Mouse (Mus musculus): Measurements from ENCODE around the gene Sgms1. TPM values are rescaled to one million over a fixed set of nuclear protein-coding genes. Genes with fewer than 3 reads are reported as not detected.

Sgms1 gene
- polyA plus RNA-seq, 1 experiment, result 40.7 TPM

DNA sequence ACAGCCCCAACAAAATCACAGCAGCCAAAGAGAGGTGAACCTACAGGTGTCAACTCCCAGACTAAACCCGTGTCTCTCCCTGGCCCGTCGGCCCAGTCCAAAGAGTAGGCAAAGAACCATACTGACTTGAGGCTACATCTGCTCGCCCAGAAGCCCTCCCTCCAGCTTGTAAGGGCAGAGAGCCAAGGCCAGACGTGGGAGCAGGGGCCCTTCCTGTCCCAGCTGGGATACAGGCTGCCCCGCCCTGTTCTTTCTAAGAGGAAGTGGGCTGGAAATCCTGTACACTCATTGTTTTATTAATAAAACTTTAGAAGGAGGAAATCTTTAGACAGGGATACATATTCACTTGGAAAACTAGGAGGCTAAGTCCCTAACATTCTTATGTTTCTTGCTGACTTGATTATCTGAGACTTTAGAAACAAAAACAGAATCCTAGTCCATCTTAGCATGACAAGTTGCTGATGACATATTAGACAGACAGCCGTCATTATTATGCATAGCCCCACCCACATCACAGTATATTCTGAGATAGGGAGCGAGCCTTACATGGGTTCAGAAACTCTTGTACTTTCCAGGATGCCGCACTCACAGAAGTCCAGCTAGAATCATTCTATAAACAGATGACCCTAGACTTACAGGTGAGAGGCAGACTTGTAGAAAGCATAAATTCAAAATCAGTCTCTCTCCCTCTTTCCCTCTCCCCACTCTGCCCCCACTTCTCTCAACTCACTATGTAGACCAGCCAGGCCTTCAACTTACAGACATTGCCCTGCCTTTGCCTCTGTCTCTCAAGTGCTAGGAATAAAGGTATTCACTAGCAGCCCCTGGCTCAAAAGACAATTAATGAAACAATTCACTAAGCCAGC is 85.3 kb downstream of the Sgms1 start:
- Histone ChIP-seq H3K27ac (ENCODE audit: insufficient read depth, low read depth, low read length) (peak overlapping the region; percentile 99), H3K27me3 (replicated peaks; ENCODE audit: control insufficient read depth, insufficient read depth, low read length) (no peaks in the 10 kb centered on the region), H3K4me1 (ENCODE audit: control insufficient read depth, insufficient read depth, low read length) (peaks cover 16% of the 10 kb centered on the region), H3K36me3 (ENCODE audit: control insufficient read depth, insufficient read depth, low read length) (no peaks in the 10 kb centered on the region), H3K4me3 (ENCODE audit: insufficient read depth, low read depth, low read length) (no peak overlapping the region)
- DNase-seq, result peak; percentile 90
- TF ChIP-seq CTCF (conservative IDR thresholded peaks at IDR 0.05; ENCODE audit: insufficient read depth, insufficient read length, low read depth, low read length), result no peak
- TF ChIP-seq POLR2A (IDR thresholded peaks at IDR 0.05; ENCODE audit: low read depth, low read length), result no peak
- 28% methylated on average over 9 of the region's 9 CpGs for whole genome bisulfite sequencing

- TF ChIP-seq CTCF (conservative IDR thresholded peaks at IDR 0.05; ENCODE audit: insufficient read depth, insufficient read length, low read depth, low read length) (no peak), POLR2A (IDR thresholded peaks at IDR 0.05; ENCODE audit: low read depth, low read length) (no peak)
- WGBS, result 77% methylated on average over 5 of the region's 5 CpGs
- Histone ChIP-seq H3K4me1 (ENCODE audit: control insufficient read depth, insufficient read depth, low read length) (peaks cover 16% of the 10 kb centered on the region), H3K27me3 (replicated peaks; ENCODE audit: control insufficient read depth, insufficient read depth, low read length) (no peaks in the 10 kb centered on the region), H3K36me3 (ENCODE audit: control insufficient read depth, insufficient read depth, low read length) (no peaks in the 10 kb centered on the region), H3K4me3 (ENCODE audit: insufficient read depth, low read depth, low read length) (no peak overlapping the region), H3K27ac (ENCODE audit: insufficient read depth, low read depth, low read length) (no peak overlapping the region)
- no peak for DNase-seq
Observed at GRCm38 (mm10) chr19:32302835-32303381, 86.6 kb downstream of the Sgms1 start.

DNA sequence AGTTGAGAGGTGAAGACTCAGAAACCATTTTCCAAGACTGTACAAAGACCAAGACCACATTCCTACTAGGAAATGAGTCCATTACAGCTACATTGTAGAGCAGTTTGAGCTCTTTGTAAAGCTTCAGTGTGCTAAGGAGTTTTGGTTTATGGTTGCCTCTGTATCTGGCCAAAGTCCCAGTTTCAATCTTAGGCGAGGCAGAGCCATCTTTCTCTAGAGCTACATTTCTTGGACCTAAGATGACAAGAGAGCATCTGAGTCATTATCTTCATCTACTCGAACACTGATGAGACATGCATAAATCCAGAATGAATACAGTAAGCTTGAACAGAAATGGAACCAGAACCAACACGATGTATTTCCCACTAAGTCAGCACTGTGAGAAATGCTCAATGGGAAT is 87.9 kb downstream of the Sgms1 start:
- TF ChIP-seq POLR2A (IDR thresholded peaks at IDR 0.05; ENCODE audit: low read depth, low read length) (no peak), CTCF (conservative IDR thresholded peaks at IDR 0.05; ENCODE audit: insufficient read depth, insufficient read length, low read depth, low read length) (no peak)
- no peak for DNase-seq
- 69% methylated on average over 3 of the region's 3 CpGs for WGBS
- Histone ChIP-seq H3K27ac (ENCODE audit: insufficient read depth, low read depth, low read length) (no peak overlapping the region), H3K4me3 (ENCODE audit: insufficient read depth, low read depth, low read length) (no peak overlapping the region), H3K27me3 (replicated peaks; ENCODE audit: control insufficient read depth, insufficient read depth, low read length) (no peaks in the 10 kb centered on the region), H3K4me1 (ENCODE audit: control insufficient read depth, insufficient read depth, low read length) (peaks cover 16% of the 10 kb centered on the region), H3K36me3 (ENCODE audit: control insufficient read depth, insufficient read depth, low read length) (no peaks in the 10 kb centered on the region)

DNA sequence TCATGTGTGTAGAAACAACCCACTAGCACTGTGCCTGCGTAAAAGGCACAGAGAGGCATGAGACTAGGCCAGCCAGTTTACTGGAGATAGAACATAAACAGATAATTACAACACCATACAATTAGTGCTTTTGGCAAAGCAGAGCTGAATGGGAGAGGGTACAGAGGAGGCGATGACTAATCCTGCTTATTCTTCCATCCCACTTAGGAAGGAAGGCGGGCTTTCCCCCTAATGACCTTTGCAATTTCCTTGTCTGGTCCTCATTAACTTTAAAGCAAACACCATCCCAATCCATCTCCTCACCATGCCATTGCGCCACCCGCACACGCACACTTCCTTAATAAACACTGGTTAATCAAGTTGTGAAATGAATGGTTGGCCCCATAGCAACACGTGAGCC is 91.3 kb downstream of the Sgms1 start:
- Histone ChIP-seq H3K36me3 (ENCODE audit: control insufficient read depth, insufficient read depth, low read length) (no peaks in the 10 kb centered on the region), H3K4me1 (ENCODE audit: control insufficient read depth, insufficient read depth, low read length) (peaks cover 10% of the 10 kb centered on the region), H3K27me3 (replicated peaks; ENCODE audit: control insufficient read depth, insufficient read depth, low read length) (no peaks in the 10 kb centered on the region), H3K4me3 (ENCODE audit: insufficient read depth, low read depth, low read length) (no peak overlapping the region), H3K27ac (ENCODE audit: insufficient read depth, low read depth, low read length) (no peak overlapping the region)
- WGBS, result 86% methylated on average over 7 of the region's 7 CpGs
- DNase-seq, result no peak
- TF ChIP-seq CTCF (conservative IDR thresholded peaks at IDR 0.05; ENCODE audit: insufficient read depth, insufficient read length, low read depth, low read length) (no peak), POLR2A (IDR thresholded peaks at IDR 0.05; ENCODE audit: low read depth, low read length) (no peak)

DNA sequence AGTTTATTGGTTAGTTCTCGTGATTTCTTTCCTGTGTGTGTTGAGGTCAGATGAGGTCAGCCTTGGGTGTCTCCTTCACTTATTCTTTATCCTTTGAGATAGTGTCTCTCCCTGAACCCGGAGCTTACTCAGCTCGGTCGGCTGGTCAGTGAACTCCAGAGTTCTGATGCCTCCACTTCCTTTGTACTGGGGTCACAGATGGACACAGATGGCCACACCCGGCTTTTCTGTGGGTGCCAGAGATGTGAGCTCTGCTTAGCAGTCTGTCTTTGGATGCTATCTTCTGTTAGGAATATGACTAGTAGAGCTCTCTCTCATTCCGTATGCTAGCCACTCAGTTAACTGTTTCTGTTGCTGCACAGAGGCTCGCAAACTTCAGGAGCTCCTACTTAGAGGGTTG is 92.7 kb downstream of the Sgms1 start:
- Histone ChIP-seq H3K36me3 (ENCODE audit: control insufficient read depth, insufficient read depth, low read length) (no peaks in the 10 kb centered on the region), H3K4me1 (ENCODE audit: control insufficient read depth, insufficient read depth, low read length) (peaks cover 16% of the 10 kb centered on the region), H3K27me3 (replicated peaks; ENCODE audit: control insufficient read depth, insufficient read depth, low read length) (no peaks in the 10 kb centered on the region), H3K27ac (ENCODE audit: insufficient read depth, low read depth, low read length) (no peak overlapping the region), H3K4me3 (ENCODE audit: insufficient read depth, low read depth, low read length) (no peak overlapping the region)
- 50% methylated on average over 7 of the region's 7 CpGs for WGBS
- peak; percentile 29 for DNase-seq
- TF ChIP-seq CTCF (conservative IDR thresholded peaks at IDR 0.05; ENCODE audit: insufficient read depth, insufficient read length, low read depth, low read length) (no peak), POLR2A (IDR thresholded peaks at IDR 0.05; ENCODE audit: low read depth, low read length) (no peak)

- Histone ChIP-seq H3K27ac (ENCODE audit: insufficient read depth, low read depth, low read length) (no peak overlapping the region), H3K4me3 (ENCODE audit: insufficient read depth, low read depth, low read length) (no peak overlapping the region), H3K4me1 (ENCODE audit: control insufficient read depth, insufficient read depth, low read length) (peaks cover 21% of the 10 kb centered on the region), H3K36me3 (ENCODE audit: control insufficient read depth, insufficient read depth, low read length) (no peaks in the 10 kb centered on the region), H3K27me3 (replicated peaks; ENCODE audit: control insufficient read depth, insufficient read depth, low read length) (no peaks in the 10 kb centered on the region)
- TF ChIP-seq CTCF (conservative IDR thresholded peaks at IDR 0.05; ENCODE audit: insufficient read depth, insufficient read length, low read depth, low read length), result no peak
- no peak for TF ChIP-seq POLR2A (IDR thresholded peaks at IDR 0.05; ENCODE audit: low read depth, low read length)
- no peak for DNase-seq
- 78% methylated on average over 7 of the region's 7 CpGs for WGBS
Observed at GRCm38 (mm10) chr19:32295581-32295980, 93.9 kb downstream of the Sgms1 start.
